Mouse (Mus musculus): Measurements from ENCODE around the gene Epha1.
A peak's percentile ranks its signal among the peaks of the same experiment; 100 is the strongest.

The Epha1 gene

DNA sequence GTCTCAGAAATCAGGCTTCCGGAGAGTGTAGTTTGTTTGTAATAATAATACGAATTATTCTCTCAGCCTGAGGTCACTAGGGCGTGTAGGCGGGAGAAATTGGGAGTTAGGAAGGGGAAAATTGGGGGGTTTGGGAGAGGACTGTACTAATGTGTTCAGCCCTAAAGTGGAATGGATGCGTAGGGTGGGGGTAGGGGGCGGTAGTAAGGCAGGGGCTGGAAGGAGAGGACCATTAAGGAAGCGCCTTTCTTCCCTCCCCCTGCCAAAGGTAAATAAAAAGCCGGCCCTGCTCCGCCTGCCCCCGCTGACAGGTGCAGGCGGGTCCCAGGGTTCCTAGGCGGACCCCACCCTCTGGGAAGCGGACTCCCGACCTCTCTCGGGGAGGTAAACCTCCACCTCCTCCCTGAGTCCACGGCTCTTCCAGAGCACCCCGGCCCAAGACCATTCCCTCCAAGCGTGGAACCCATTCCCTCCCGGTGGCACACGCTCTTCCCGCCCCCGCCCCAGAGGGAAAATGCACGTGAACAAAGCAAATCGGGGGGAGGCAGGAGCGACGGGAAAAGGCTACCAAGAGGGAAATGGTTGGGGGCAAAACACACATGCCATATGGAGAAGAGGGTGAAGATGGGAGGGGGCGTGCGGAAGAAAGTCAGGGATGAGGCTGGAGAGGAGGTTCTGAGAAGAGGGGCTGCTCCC lies 49.5 kb downstream of the Epha1 start:
- DNase-seq: peak in 1 of 2 experiments; percentile 12

DNA sequence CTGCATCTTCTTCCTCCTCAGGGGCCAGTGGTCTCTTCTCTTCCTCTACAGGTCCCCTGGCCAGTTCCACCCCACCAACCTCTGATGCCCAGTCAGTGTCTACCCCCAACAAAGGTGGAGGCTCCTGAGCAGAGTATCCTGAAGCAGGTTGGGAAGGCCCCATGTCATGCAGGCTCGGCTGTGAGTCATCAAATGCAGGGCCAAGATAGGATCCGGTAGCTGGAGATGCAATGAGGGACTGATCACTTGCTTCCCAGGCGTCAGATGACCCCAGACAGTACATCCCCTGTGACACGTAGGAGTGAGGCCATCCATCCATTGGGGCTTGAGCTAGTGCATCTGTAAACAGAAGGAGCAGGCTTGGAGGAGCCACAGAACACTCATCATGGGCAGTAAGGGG lies 54.8 kb downstream of the Epha1 start:
- no peak for DNase-seq

DNA sequence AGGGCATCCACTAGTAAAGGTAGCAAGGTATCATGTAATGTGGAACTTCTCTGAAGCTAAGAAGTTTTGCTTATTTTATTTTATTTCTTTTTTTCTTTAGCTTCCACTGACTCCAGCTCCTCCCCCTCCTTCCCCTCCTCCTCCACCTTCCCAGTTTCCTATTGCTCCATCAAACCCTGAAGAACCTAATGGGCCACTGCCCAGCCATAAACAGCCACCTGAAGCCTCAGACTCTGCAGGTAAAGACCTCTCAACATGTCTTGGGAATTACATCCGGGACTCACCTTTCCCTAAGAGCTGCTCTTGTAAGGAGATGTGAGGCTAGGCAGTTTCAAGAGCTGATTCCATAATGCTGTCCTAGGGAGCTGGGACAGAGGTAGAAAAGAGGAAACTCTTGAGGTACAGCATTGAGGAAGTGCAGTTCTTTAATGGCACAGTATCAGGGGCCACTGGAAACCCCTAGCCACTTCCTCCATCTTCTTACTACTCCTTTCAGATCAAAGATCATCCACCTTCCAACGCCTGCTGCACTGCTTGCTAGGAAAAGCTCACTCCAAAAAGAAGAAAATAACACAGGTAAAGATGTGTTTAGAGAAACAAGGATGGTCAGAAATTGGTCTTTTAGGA lies 62.5 kb downstream of the Epha1 start:
- DNase-seq: no peak

DNA sequence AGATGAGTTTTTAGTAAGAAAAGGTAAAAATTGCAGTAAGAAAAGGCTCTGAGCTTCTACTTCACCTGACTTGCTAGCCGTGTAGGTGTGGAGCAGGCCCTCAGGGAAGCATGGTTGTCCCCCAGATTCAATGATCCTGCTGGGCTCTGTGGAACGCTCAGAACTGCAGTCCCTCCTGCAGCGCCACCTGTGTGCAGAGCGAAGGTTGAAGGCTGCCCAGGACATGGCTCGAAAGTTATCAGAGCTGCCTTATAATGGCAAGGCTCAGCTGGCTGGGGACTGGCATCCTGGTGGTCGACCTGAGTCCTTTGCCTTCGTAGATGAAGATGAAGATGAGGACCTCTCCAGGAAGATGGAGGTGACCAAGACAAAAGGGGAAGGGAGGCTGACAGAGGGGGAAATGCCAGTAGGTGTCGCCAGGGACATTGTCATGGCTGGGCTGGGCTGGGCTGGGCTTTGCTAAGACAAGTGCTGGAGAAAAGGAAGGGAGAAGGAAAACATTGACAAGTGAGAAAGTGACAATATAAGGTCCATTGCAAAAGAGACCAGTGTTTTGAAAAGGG lies 63.2 kb downstream of the Epha1 start:
- no peak for DNase-seq
